Mouse (Mus musculus): Measurements from ENCODE around the gene Cyp2c38.
"Not testable (repeated sequence)": the region's sequence is repeated elsewhere in the genome, so short reads cannot be mapped to it uniquely, and the experiment has no call there.

Gene Cyp2c38

DNA sequence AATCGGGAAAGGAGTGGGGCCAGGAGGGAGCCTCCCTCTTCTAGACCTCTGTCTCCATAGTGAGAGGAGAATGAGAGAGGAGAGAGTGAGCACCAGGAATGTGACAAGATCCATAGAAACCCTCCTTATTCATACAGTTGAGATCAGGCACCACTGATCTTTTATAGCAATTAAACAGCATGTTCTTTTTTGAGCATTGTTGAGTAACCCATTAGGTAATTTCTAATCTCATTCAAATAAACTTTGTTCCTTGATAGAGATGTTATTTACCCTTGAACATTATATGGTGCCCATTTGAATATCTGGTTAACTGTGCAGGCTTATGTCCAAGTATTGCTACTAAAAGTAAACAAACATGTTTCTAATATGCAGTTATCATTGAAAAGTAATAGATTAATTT lies at the start of gene Cyp2c38:
Gene Cyp2c38, minus strand, starts transcription at position 135 of the 400 bp plus-strand sequence.
- DNase-seq (ENCODE audit: low spot score in 2 of 2), result no peak

DNA sequence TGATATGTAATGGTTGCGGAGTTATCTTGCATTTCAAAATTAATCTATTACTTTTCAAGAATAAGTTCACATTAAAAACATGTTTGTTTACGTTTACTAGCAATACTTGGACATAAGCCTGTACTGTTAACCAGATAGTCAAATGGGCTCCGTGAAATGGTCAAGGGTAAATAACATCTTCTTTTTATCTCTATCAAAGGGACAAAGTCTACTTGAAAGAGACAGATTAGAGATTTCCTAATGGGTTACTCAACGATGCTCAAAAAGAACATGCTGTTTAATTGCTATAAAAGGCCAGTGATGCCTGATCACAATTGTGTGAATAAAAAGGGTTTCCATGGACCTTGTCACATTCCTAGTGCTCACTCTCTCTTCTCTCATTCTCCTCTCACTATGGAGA lies 47.7 kb upstream of the Cyp2c38 start, which contains the start of gene Cyp2c39:
Gene Cyp2c39, plus strand, starts transcription at position 329 of the 400 bp plus-strand sequence.
- DNase-seq (ENCODE audit: low spot score in 2 of 2), result no peak

DNA sequence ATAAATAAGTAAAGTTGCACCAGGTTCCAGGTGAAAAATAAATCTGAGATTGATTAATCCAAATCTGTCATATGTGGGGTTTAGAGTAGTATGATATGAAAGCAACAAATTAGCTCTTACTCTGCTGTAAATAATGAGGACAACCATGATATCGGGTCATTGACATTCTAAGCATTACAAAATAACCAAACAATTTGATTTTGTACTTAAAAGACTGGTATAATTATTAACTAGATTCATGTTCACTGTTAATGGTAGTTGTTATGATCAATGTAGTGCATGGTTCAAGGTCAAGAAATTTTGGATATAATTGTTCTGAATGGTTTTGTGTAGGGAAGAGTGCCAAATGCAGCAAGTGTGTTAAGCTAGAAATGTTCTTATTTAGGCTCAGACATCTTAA lies 46.7 kb upstream of the Cyp2c38 start:
- no peak for DNase-seq (ENCODE audit: low spot score in 2 of 2)

DNA sequence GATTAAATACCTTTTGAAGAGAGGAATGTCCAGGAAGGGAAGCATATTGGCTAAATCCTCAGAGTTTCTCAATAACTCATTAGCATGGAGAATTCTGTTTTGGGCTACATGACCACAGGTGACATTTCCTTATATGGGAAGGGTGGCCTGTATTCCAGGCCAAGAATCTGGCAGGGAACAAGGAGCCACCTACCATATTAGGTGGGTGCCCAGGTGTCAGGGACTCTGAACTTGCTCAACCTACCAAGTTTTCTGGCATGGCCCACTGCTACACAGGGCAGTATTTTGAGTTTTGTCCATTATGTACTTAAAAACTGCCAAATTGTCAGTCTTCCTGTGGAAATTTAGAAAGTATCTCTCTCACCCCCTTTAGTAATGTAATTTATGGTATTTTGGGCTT lies 43.5 kb upstream of the Cyp2c38 start:
- no peak for DNase-seq (ENCODE audit: low spot score in 2 of 2)

DNA sequence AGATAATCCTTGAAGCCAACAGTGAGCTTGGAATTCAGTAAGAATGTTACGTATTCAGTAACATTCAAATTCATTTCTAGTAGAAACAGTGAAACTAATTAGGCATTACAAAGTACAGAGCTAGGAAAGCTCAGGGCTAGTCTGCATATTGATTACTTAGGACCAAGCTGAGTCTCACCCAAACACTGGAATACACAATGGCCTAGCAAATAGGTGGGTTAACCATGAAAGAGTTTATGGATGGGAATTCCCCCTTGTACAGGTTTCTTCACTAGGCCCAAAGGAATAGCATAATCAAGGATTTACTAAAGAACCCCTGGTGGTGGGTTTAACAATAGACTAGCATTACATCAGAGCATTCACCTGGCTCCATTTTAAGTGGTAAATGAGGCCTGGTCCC lies 21.1 kb upstream of the Cyp2c38 start:
- not testable (repeated sequence) for DNase-seq (ENCODE audit: low spot score in 2 of 2)

DNA sequence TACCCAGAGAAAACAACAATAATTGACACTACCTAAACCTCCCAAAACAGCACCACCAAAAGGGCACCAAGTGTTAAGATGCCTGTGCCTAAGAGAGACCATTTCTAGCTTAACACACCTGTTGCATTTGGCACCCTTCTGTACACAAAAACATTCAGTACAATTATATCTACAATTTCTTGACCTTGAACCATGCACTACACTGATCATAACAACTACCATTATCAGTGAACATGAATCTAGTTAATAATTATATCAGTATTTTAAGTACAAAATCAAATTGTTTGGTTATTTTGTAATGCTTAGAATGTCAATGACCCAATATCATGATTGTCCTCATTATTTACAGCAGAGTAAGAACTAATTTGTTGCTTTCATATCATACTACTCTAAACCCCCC lies 1.0 kb upstream of the Cyp2c38 start:
- no peak for DNase-seq (ENCODE audit: low spot score in 2 of 2)
